Mouse (Mus musculus) Patski (cell line): ENCODE results near the gene Stox2. TPM values are rescaled to one million over a fixed set of nuclear protein-coding genes. Genes with fewer than 3 reads are reported as not detected.

Experiments
- ATAC-seq: fragments of 100-300 bp; one replicate; pipeline ENCODE4 v1.8.0; 2021
- CTCF ChIA-PET: fragments of 350-600 bp; sonication (Branson Sonifier 250); formaldehyde crosslinking; loops from one replicate; lab custom pipeline; 2022; ENCODE audit warnings: inconsistent platforms; lab: Charles Lee
- POLR2A ChIA-PET: fragments of 350-600 bp; sonication (Branson Sonifier 250); formaldehyde crosslinking; loops from one replicate; lab custom pipeline; 2022; ENCODE audit warnings: antibody characterized with exemption, inconsistent platforms; lab: Charles Lee
- DNase-seq: peaks from one replicate; pipeline ENCODE4 v3.0.0-alpha.2; 2011; ENCODE audit warnings: low read depth, low spot score
- H3K27me3 ChIP-seq: fragments of 371-371 bp; one replicate; pipeline ENCODE4 v1.5.1; 2021
- CTCF ChIP-seq: fragments of 100-300 bp; IDR thresholded peaks from one replicate; pipeline ENCODE4 v1.5.1; 2021
- in situ Hi-C: fragments of 300-500 bp; cut with MboI; formaldehyde crosslinking; loops from 3 replicates; pipeline ENCODE4 v1.11.1; 2018; ENCODE audit warnings: low pct_unique_long_range_greater_than_20kb, mixed read lengths
- polyA plus RNA-seq: library from polyadenylated mRNA; unstranded; gene quantifications from one replicate; pipeline ENCODE4 v1.2.3, GENCODE M21; 2021

The Stox2 gene
- polyA plus RNA-seq, 1 experiment from 2014 or later: 14.7 TPM

DNA sequence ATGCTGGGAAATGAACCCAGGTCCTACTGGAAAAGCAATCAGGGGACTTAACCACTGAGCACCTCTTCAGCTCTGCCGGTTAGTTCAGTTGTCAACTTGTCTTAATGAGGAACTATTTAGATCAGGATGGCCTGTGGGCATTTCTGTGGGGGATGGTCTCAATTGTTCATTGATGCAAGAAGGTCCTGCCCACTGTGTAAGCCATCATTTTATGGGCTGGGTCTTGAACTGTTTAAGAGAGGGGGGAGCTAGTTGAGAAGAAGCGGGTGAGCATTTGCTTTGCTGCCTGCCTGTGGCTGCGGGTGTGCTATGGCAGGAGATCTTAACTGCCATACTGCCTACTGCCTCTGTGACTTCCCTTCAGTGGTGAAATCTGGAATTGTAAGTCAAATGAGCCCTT is 214.1 kb downstream of the Stox2 start:
- H3K27me3 ChIP-seq: no peaks in the 10 kb centered on the region
- CTCF ChIA-PET: no interaction called here
- DNase-seq (no peak), ATAC-seq (no peak)
- TF ChIP-seq CTCF: no peak
- in situ Hi-C loops: no loop called here
- POLR2A ChIA-PET: interaction anchor here (1.0 kb wide), 1 partner anchor 9 kb away, joined by 3 read pairs; no protein-coding TSS in a partner anchor

DNA sequence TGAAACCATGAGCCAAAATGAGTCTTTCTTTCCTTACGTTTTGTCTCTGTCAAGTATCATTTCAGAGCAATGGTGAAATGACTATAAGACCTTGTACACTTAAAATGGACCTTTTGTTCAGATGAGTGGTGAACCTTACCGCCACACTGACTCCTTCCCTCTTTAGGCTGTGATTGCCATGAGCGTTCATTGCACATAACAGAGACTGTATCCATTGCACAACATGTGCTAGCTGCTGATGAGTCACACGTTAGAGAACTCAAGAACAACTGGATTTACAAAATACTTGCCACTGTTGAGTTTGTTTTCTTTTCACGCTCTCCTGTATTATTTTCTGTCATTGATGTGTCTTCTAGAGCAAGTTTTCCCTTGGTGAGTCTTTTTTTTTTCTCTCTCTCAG is 216.1 kb downstream of the Stox2 start:
- no peak for TF ChIP-seq CTCF
- no peak for DNase-seq
- in situ Hi-C loops: no loop called here
- ATAC-seq: no peak
- H3K27me3 ChIP-seq: no peaks in the 10 kb centered on the region
- ChIA-PET CTCF (no interaction called here), POLR2A (no interaction called here)

DNA sequence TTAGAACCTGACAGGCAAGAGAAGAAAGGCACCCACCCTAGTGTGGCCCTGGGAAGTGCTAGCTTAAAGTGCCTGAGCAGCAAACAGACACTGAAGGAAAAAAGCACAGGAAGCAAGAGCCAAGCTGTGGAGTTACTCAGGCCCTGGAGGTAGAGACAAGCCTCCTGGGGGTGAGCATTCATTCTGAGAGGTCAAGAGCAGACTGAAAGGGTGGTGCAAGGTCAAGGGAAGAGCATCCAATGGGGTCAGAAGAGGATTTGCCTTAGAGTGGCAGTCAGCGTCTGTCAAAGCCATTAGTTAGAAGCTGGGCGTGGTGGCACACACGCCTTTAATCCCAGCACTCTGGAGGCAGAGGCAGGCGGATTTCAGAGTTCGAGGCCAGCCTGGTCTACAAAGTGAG is 224.3 kb downstream of the Stox2 start:
- DNase-seq (no peak), ATAC-seq (no peak)
- ChIA-PET CTCF (no interaction called here), POLR2A (no interaction called here)
- in situ Hi-C loops: no loop called here
- no peak for TF ChIP-seq CTCF
- H3K27me3 ChIP-seq: no peaks in the 10 kb centered on the region

DNA sequence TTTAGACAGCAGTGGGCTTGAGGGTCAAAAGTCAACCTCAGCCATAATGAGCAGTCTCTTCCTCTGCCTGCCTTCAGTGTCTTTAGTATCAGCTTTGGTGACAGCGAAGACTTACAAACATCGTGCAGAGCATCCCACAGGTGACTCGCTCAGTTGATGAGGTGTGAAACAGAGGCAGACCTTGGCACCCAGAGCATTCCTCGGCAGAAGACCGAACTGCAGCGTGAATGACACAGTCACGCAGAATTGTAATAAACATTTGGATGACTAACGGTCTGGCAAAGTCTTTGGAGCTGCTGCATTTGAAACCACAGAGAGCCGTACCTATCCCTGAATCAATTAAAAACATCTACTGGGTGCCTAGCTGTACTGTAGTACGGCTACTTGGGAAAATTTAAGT is 225.0 kb downstream of the Stox2 start:
- no peak for TF ChIP-seq CTCF
- in situ Hi-C loops: no loop called here
- CTCF ChIA-PET: interaction anchor here (0.7 kb wide), 1 partner anchor 193 kb away, joined by 3 read pairs; no protein-coding TSS in a partner anchor
- POLR2A ChIA-PET: no interaction called here
- H3K27me3 ChIP-seq: no peaks in the 10 kb centered on the region
- ATAC-seq (no peak), DNase-seq (no peak)

DNA sequence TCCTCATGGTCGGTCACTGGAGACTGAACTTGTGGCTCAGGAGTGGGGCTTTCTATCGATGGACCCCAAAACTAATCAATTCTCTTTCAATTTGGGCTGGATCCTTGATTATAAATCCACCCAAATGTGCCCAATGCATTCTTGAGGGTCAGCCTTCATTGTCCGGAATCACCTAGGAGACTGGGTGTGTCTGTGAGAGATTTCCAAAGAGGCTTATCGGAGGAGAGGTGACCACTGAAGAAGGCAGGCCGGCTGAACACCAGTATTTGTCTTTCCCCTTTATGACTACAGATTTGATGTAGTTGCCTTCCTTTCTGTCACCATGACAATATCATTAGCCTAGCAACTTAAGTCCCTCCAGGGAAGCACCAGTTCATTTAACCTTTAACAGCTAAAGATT is 225.8 kb downstream of the Stox2 start:
- in situ Hi-C loops: no loop called here
- ATAC-seq (no peak), DNase-seq (no peak)
- H3K27me3 ChIP-seq: no peaks in the 10 kb centered on the region
- TF ChIP-seq CTCF: no peak
- ChIA-PET CTCF (interaction anchor here (0.7 kb wide), 1 partner anchor 192 kb away, joined by 3 read pairs; no protein-coding TSS in a partner anchor), POLR2A (no interaction called here)

DNA sequence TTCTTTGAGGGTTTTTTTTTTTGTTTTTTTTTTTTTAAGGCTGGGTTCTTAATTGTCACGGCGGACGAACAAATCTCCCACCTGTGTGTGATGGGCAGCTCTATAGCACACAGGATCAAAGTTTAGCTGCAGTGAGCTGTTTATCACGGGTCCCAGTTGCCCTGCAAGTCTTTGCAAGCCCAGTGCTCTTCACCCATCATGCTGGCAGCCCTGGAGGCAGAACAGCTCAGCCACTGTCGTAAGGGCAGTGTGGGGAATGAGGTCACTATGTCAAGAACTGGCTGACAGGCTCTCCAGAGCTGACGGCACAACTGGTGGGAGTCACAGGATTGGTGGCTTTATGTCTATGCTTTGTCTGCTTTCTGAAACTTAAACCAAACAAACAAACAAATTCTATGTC is 227.6 kb downstream of the Stox2 start:
- in situ Hi-C loops: no loop called here
- ATAC-seq (no peak), DNase-seq (no peak)
- CTCF ChIA-PET: interaction anchor here (0.8 to 3.0 kb wide), 4 partner anchors 9 to 152 kb away, joined by 3 to 8 read pairs (median 3); no protein-coding TSS in a partner anchor
- POLR2A ChIA-PET: interaction anchor here (0.5 to 0.7 kb wide), 2 partner anchors 22 to 337 kb away, joined by 3 read pairs; no protein-coding TSS in a partner anchor
- TF ChIP-seq CTCF: no peak
- H3K27me3 ChIP-seq: no peaks in the 10 kb centered on the region

DNA sequence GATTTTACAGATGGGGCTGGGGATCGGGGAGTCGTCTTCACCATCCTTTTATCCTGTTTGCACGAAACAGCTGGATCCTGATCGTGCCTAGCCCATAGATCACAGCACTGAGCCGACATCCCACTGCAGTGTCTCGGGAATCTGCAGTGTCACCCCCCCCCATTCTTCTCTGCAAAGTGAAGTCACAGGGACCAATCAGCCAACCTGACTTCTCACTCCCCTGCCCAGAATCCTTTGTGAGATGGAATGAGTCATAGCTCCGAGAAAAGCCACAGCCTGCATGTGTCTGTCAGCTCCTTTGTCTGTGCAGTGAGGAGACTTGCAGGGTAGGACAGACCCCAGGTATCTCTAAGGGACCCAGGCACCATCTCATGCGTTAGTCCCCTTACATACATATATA is 228.1 kb downstream of the Stox2 start:
- H3K27me3 ChIP-seq: no peaks in the 10 kb centered on the region
- ChIA-PET CTCF (interaction anchor here (0.8 to 3.0 kb wide), 4 partner anchors 9 to 153 kb away, joined by 3 to 8 read pairs (median 3); no protein-coding TSS in a partner anchor), POLR2A (interaction anchor here (0.6 to 0.7 kb wide), 2 partner anchors 22 to 155 kb away, joined by 3 to 6 read pairs; no protein-coding TSS in a partner anchor)
- TF ChIP-seq CTCF: no peak
- ATAC-seq: no peak
- in situ Hi-C loops: no loop called here
- DNase-seq: no peak

DNA sequence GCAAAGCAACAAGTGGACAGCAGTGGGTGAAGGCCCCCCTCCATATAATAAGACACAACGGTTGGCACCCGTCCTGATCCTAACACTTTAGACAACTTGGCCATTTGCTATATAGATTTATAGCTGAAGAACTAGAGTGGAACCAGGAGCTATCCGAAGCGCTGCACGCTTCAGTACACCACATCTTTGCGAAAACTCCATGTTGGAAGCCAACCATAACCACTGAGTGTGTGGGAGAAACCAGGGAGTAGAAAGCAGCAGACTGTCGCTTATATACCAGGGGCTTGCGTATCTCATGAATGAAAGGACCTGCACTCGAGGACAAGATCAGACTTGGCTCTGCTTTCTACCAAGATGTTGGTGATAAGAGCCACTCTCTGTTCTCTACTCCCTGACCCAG is 234.0 kb downstream of the Stox2 start:
- ATAC-seq (no peak), DNase-seq (no peak)
- POLR2A ChIA-PET: no interaction called here
- in situ Hi-C loops: no loop called here
- CTCF ChIA-PET: no interaction called here
- TF ChIP-seq CTCF: no peak
- H3K27me3 ChIP-seq: no peaks in the 10 kb centered on the region

DNA sequence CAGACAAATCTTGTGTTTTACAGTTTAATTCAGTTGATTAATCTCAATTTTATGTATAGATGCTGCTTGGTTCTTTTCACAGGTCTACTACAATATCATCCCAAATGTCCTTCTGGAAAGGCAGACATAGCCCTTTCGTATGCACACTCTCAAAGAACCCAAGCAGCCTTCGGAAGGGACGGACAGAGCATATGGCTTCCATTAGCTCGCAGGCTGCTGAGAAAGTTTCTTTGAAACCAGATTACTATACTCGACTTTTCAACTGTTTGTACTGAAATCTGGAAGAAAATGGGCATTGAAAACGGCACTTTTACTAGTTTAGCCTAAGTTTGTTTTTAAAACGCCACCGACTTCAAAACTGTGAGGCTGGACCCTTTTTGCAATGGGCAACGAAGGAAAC is 234.9 kb downstream of the Stox2 start:
- H3K27me3 ChIP-seq: no peaks in the 10 kb centered on the region
- DNase-seq (no peak), ATAC-seq (no peak)
- TF ChIP-seq CTCF: no peak
- ChIA-PET CTCF (no interaction called here), POLR2A (no interaction called here)
- in situ Hi-C loops: no loop called here

DNA sequence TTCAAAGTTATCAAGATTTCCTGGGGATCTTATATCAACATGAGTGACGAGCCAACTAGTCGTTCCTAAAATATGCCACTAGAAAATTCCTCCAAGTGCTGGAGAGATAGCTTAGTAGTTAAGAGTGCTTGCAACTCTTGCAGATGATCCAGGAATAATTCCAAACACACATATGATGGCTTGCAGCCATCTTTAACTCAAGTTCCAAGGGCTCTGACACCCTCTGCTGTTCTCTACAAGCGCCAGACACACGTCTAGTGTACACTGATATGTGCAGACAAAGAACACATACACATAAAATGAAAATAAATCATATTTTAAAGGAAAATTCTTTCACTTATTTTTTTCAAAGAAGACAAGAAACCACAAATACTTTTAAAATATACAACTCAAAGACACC is 237.9 kb downstream of the Stox2 start:
- no peak for DNase-seq
- POLR2A ChIA-PET: no interaction called here

DNA sequence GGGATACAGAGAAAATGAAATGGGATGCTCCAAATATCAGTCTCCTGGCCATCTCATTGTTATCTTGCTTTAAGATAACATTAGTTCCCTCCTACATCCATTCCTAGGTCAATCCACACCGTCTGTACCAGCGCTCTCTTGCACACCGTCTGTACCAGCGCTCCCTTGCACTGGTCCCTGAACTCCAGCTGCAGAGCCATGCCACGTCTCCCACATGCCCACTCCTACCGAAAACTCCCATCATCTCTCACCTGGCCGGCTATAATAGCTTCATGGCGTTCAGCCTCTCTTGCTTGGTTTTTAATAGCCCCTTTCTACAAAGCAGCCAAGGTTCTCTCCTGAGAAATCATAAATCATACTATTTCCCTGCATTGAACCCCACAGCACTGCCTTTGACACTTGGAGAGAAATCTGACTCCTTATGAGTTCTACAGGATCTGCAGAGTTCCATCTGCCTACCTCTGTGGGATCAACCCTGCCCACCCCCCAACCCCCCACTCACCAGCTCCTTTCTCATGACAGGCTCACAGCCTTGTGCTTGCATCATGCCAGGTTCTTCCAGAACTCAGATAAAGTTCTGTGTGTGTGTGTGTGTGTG is 239.4 kb downstream of the Stox2 start:
- in situ Hi-C loops: no loop called here
- no peaks in the 10 kb centered on the region for H3K27me3 ChIP-seq
- DNase-seq: no peak
- TF ChIP-seq CTCF: no peak
- no peak for ATAC-seq
- ChIA-PET CTCF (no interaction called here), POLR2A (interaction anchor here (0.6 kb wide), 1 partner anchor 73 kb away, joined by 6 read pairs; no protein-coding TSS in a partner anchor)

More for the DNA sequence above, 237.9 kb downstream of the Stox2 start:
- no peaks in the 10 kb centered on the region for H3K27me3 ChIP-seq
- CTCF ChIA-PET: interaction anchor here (1.0 to 1.3 kb wide), 2 partner anchors 10 to 118 kb away, joined by 3 read pairs; no protein-coding TSS in a partner anchor
- TF ChIP-seq CTCF: no peak
- in situ Hi-C loops: no loop called here
- ATAC-seq: no peak
